Mouse (Mus musculus): ENCODE results near the gene Grik3. TPM values are rescaled to one million over a fixed set of nuclear protein-coding genes. Genes with fewer than 3 reads are reported as not detected.

The Grik3 gene
- polyA plus RNA-seq, 1 experiment from 2014 or later, result 3.9 TPM

GRCm38 (mm10) chr4:125637364-125637763 lies 146.9 kb downstream of the Grik3 start:
- Histone ChIP-seq H3K36me3 (peaks cover 8% of the 10 kb centered on the region), H3K9me3 (no peaks in the 10 kb centered on the region), H3K27me3 (peaks cover 27% of the 10 kb centered on the region; the same call in 1 of the 2 replicates), H3K4me3 (no peak overlapping the region), H3K9ac (no peak overlapping the region), H3K27ac (peak overlapping the region; percentile 30; the same call in 1 of the 2 replicates), H3K4me1 (replicated peaks) (peaks cover 49% of the 10 kb centered on the region), H3K4me2 (no peak overlapping the region)
- ATAC-seq (ENCODE audit: low FRiP score), result no peak
- WGBS, result 70% methylated on average over 13 of the region's 13 CpGs

DNA sequence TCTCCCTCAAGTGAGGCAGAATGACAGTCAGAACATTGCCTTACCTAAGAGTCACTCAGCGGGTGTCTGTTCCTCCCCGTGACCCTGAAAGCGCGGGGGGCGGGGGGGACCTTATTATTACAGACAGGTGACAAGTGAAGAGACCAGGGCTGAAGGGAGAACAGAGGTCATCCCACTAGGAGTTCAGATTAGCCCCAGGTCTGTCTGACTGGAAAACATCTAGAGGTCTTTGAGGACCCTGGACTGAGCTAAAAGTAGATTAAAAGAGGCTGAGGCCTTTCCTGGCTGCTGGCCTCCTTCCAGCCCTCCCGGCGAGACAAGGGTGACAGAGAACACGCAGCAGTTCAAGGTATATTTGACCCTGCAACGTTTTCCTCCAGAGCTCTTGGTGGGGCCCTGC lies 150.0 kb downstream of the Grik3 start:
- peaks cover 35% of the 10 kb centered on the region for H3K27me3 ChIP-seq
- H3K9ac ChIP-seq, result no peak overlapping the region
- no peak for ATAC-seq (ENCODE audit: low FRiP score)
- no peak overlapping the region for H3K4me3 ChIP-seq
- H3K9me3 ChIP-seq, result no peaks in the 10 kb centered on the region
- H3K4me1 ChIP-seq (replicated peaks), result peaks cover 57% of the 10 kb centered on the region
- WGBS, result 83% methylated on average over 9 of the region's 9 CpGs
- no peak overlapping the region for H3K27ac ChIP-seq
- no peak overlapping the region for H3K4me2 ChIP-seq
- H3K36me3 ChIP-seq, result peaks cover 7% of the 10 kb centered on the region; the same call in 1 of the 2 replicates

DNA sequence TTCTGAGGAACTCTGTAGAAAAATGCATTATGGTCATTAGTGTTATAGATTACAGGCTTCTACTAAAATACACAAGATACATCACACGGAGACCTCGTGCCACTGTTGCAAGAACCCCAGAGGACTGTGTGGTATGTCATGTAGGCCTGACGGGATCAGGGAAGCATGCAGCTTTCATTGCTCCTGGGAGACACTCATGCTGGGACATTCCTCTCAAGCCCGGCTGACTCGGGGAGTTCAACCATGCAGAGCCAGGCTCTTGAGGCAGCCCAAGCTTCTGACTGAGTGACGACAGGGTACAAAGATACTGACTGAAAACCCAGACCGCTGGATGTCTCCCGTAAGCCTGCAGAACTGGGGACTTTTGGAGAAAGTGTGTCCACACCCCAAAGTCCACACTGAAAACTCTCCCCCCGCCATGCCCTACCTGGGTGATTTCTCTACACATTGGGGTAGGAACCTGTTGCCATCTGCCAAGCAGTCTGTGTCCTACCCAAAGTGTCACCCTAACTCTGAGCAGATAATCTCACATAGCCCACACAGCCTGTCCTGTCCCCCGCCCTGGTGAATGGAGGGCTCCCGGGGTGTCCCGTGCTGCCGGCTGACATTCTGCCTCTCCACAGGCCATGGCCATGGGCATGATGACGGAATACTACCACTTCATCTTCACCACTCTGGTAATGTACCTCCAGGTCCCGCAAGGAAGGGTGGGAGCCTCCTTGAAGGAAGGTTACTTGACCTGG lies 150.6 kb downstream of the Grik3 start:
- Histone ChIP-seq H3K27me3 (peaks cover 35% of the 10 kb centered on the region), H3K9ac (no peak overlapping the region), H3K4me1 (replicated peaks) (peaks cover 61% of the 10 kb centered on the region), H3K4me2 (no peak overlapping the region), H3K4me3 (no peak overlapping the region), H3K9me3 (no peaks in the 10 kb centered on the region), H3K27ac (no peak overlapping the region), H3K36me3 (peaks cover 7% of the 10 kb centered on the region; the same call in 1 of the 2 replicates)
- ATAC-seq (ENCODE audit: low FRiP score), result no peak
- WGBS, result 80% methylated on average over 15 of the region's 15 CpGs

DNA sequence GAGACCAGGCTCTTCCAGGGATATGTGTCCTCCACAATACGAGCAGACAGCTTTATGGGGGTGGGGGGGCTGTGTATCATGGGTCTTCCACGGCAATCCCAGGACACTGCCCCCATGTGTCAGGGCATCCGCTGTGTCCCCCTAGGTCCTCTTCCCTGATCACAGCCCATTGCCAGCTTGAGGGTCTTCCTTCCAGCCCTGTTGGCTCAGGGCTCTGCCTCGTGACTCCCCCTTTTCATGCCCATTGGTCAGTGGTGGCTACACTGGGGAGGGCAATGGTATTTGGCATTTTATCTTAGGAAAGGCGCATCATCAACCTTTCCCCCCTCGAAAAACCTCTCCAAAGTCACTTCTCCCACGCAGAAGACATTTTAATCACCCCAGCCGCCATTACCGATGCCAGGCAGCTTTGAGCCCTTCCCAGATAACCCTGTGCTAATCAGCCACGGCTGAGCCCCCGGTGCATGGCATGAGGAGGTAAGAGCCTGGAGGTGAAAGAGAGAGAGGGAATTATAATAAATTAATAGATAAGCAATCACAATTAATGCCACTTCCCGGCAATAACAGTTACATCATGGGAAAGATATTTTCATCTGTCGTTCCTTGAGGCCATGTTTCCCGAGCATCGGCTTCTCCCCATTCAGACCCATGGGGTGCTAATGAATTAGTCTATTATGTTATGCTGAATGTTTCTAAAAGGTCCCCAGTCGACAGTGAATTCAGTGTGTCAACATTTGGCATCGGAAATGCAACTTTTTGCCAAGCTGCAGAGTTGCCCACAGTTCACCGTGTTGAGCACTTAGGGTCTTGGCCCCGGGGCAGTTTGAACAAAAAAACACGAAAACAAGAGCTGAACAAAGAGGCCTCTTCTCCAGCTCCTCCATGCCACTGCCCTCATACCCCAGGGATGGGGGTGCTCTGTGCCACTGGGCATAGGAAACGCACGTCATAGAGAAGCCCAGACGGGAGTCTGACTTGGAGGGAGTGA lies 154.4 kb downstream of the Grik3 start:
- peak; percentile 41; the same call in 1 of the 2 replicates for ATAC-seq (ENCODE audit: low FRiP score)
- H3K9me3 ChIP-seq, result no peaks in the 10 kb centered on the region
- H3K4me1 ChIP-seq (replicated peaks), result peaks cover 41% of the 10 kb centered on the region
- H3K27me3 ChIP-seq, result peaks cover 59% of the 10 kb centered on the region
- H3K27ac ChIP-seq, result peak overlapping the region; percentile 60
- H3K36me3 ChIP-seq, result peaks cover 3% of the 10 kb centered on the region; the same call in 1 of the 2 replicates
- no peak overlapping the region for H3K4me3 ChIP-seq
- 55% methylated on average over 23 of the region's 23 CpGs for whole genome bisulfite sequencing
- no peak overlapping the region for H3K9ac ChIP-seq
- peak overlapping the region; percentile 10; the same call in 1 of the 2 replicates for H3K4me2 ChIP-seq

DNA sequence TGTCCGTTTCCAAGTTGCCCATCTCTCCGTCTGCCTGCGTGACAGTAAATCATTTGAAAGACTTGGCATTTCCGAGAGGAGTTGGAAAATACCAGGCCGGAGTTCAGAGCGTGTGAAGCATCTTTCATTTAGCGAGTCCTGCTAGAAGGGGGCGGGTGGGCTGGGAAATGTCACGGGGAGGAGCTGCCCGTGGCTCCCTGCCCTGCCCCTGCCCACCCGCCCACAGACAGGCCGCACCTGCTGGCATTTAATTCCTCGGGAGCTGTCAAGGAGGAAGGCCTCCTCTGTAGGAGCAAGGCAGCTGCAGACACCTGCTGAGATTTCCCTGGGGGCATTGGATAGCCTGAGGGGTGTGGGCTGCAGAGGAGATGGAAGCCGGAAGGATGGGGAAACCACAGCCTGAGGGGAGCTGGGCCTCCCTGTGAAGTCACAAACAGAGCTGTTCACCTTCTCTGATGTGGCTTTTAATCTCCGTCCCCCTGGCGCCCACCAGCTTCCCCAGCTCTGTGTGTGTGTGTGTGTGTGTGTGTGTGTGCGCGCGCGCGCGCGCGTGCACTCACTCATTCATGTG lies 161.3 kb downstream of the Grik3 start:
- peak overlapping the region; percentile 35; the same call in 1 of the 2 replicates for H3K9ac ChIP-seq
- H3K9me3 ChIP-seq, result no peaks in the 10 kb centered on the region
- H3K4me3 ChIP-seq, result no peak overlapping the region
- H3K36me3 ChIP-seq, result no peaks in the 10 kb centered on the region
- no peak for ATAC-seq (ENCODE audit: low FRiP score)
- H3K27ac ChIP-seq, result peak overlapping the region; percentile 35; the same call in 1 of the 2 replicates
- no peak overlapping the region for H3K4me2 ChIP-seq
- H3K27me3 ChIP-seq, result peaks cover 33% of the 10 kb centered on the region
- H3K4me1 ChIP-seq (replicated peaks), result peaks cover 23% of the 10 kb centered on the region
- WGBS, result 41% methylated on average over 24 of the region's 24 CpGs

DNA sequence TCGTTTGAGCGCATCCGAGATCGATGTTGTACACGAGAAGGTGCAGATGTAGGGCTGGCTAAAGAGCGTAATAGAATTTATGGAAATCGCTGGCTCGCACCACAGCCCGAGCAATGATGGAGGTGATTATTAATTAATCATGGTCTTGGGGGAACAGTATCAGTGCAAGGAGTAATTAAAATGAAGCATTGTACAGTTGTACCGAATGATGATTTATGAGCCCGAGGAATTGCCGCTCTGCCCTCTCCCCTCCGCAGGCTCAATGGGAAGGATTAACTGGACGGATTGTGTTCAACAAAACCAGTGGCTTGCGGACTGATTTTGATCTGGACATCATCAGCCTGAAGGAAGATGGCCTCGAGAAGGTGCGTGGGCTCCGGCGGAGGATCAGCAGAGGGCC lies 165.5 kb downstream of the Grik3 start:
- H3K4me1 ChIP-seq (replicated peaks), result peaks cover 31% of the 10 kb centered on the region
- no peaks in the 10 kb centered on the region for H3K9me3 ChIP-seq
- no peak overlapping the region for H3K9ac ChIP-seq
- WGBS, result 50% methylated on average over 19 of the region's 19 CpGs
- 0 out of 2 replicates have a peak, but pooled peaks have one; percentile 37 for ATAC-seq (ENCODE audit: low FRiP score)
- peaks cover 10% of the 10 kb centered on the region for H3K36me3 ChIP-seq
- no peak overlapping the region for H3K4me2 ChIP-seq
- H3K27me3 ChIP-seq, result 0 out of 2 replicates have a peak, but pooled peaks cover 10% of the 10 kb centered on the region
- no peak overlapping the region for H3K4me3 ChIP-seq
- H3K27ac ChIP-seq, result peak overlapping the region; percentile 74

DNA sequence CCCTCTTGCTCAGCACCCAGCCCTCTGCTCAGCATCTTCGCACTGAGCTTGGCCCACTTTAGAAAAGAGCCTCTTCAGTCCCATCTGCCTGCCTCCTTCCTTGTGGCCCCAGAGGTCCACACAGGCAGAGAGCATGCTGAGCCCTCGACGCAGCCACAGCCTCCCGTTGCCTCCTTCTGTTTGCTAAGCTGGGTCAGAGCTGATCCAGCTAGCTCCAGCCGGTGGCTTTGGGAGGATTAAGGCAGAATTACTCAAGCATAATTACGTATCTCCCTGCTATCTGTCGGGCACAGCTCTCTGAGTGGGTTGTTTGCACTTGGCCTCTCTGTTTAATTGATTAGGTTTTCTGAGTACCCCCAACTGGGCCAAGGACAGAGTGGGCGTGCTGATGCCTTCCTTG lies 167.9 kb downstream of the Grik3 start:
- no peak overlapping the region for H3K9ac ChIP-seq

GRCm38 (mm10) chr4:125661982-125662381 lies 171.5 kb downstream of the Grik3 start:
- H3K9me3 ChIP-seq, result no peaks in the 10 kb centered on the region
- no peak overlapping the region for H3K4me3 ChIP-seq
- WGBS, result 76% methylated on average over 6 of the region's 6 CpGs
- H3K27me3 ChIP-seq, result 0 out of 2 replicates have a peak, but pooled peaks cover 19% of the 10 kb centered on the region
- peaks cover 10% of the 10 kb centered on the region for H3K36me3 ChIP-seq
- no peak overlapping the region for H3K4me2 ChIP-seq
- H3K27ac ChIP-seq, result no peak overlapping the region
- peaks cover 37% of the 10 kb centered on the region for H3K4me1 ChIP-seq (replicated peaks)
- no peak for ATAC-seq (ENCODE audit: low FRiP score)
- no peak overlapping the region for H3K9ac ChIP-seq

More for the DNA sequence above, 167.9 kb downstream of the Grik3 start:
- Histone ChIP-seq H3K36me3 (peaks cover 10% of the 10 kb centered on the region), H3K4me2 (no peak overlapping the region), H3K4me3 (no peak overlapping the region), H3K9me3 (no peaks in the 10 kb centered on the region), H3K27me3 (0 out of 2 replicates have a peak, but pooled peaks cover 16% of the 10 kb centered on the region), H3K4me1 (replicated peaks) (peaks cover 35% of the 10 kb centered on the region), H3K27ac (no peak overlapping the region)
- ATAC-seq (ENCODE audit: low FRiP score), result no peak
- 56% methylated on average over 8 of the region's 8 CpGs for WGBS

GRCm38 (mm10) chr4:125663262-125663661 lies 172.8 kb downstream of the Grik3 start:
- Histone ChIP-seq H3K27me3 (0 out of 2 replicates have a peak, but pooled peaks cover 15% of the 10 kb centered on the region), H3K9me3 (no peaks in the 10 kb centered on the region), H3K36me3 (peaks cover 8% of the 10 kb centered on the region; the same call in 1 of the 2 replicates), H3K4me2 (no peak overlapping the region), H3K4me3 (no peak overlapping the region), H3K27ac (peak overlapping the region; percentile 73), H3K4me1 (replicated peaks) (peaks cover 34% of the 10 kb centered on the region), H3K9ac (peak overlapping the region; percentile 25; the same call in 1 of the 2 replicates)
- ATAC-seq (ENCODE audit: low FRiP score), result peak; percentile 49
- 32% methylated on average over 8 of the region's 8 CpGs for WGBS

DNA sequence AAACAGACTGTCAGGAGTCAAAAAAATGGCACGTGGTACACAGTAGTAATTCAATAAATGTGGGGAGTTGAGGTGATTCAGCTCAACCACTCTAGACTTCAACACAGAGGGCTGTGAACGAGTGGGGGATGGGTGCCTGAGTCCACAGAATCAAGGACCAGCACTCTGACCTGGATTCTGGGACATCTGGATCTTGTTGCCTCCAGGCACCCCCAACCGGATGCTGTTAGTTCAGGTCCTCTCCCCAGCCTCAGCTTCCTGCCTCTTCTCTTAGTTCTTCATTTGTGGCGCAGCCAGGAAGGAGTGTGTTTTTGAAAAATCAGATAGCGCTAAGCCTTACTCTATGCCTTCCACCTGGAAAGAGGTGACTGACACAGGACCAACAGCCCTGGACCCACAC lies 175.5 kb downstream of the Grik3 start:
- no peak overlapping the region for H3K4me3 ChIP-seq
- no peaks in the 10 kb centered on the region for H3K9me3 ChIP-seq
- H3K9ac ChIP-seq, result no peak overlapping the region
- H3K4me1 ChIP-seq (replicated peaks), result peaks cover 31% of the 10 kb centered on the region
- H3K4me2 ChIP-seq, result no peak overlapping the region
- no peaks in the 10 kb centered on the region; the same call in none of the 2 replicates for H3K36me3 ChIP-seq
- ATAC-seq (ENCODE audit: low FRiP score), result no peak
- no peak overlapping the region for H3K27ac ChIP-seq
- H3K27me3 ChIP-seq, result 0 out of 2 replicates have a peak, but pooled peaks cover 11% of the 10 kb centered on the region
- WGBS, result 82% methylated on average over 5 of the region's 5 CpGs

GRCm38 (mm10) chr4:125682007-125682406 lies 191.5 kb downstream of the Grik3 start:
- no peak overlapping the region for H3K9ac ChIP-seq
- no peak overlapping the region for H3K27ac ChIP-seq
- H3K9me3 ChIP-seq, result no peaks in the 10 kb centered on the region
- ATAC-seq (ENCODE audit: low FRiP score), result no peak
- 0 out of 2 replicates have a peak, but pooled peaks cover 7% of the 10 kb centered on the region for H3K27me3 ChIP-seq
- H3K36me3 ChIP-seq, result peaks cover 11% of the 10 kb centered on the region
- no peak overlapping the region for H3K4me2 ChIP-seq
- 62% methylated on average over 13 of the region's 13 CpGs for WGBS
- peaks cover 15% of the 10 kb centered on the region; the same call in 1 of the 2 replicates for H3K4me1 ChIP-seq (replicated peaks)
- no peak overlapping the region for H3K4me3 ChIP-seq
